Mouse (Mus musculus) cortical plate, adult 2 months (tissue): Measurements from ENCODE around the gene Slc22a1.

Experiments used
- CTCF ChIP-seq: fragments of 200-500 bp; IDR thresholded peaks from 2 replicates; pipeline ENCODE4 v1.5.1; 2011; ENCODE audit warnings: mild to moderate bottlenecking, control low read depth, low read length; ENCODE audit not compliant: insufficient read depth; ENCODE audit errors: extremely low read depth
- POLR2A ChIP-seq: fragments of 200-500 bp; IDR thresholded peaks from 2 replicates; pipeline ENCODE4 v1.6.1; 2011; ENCODE audit warnings: mild to moderate bottlenecking, low read length, control low read depth; ENCODE audit not compliant: insufficient read depth; ENCODE audit errors: extremely low read depth

DNA sequence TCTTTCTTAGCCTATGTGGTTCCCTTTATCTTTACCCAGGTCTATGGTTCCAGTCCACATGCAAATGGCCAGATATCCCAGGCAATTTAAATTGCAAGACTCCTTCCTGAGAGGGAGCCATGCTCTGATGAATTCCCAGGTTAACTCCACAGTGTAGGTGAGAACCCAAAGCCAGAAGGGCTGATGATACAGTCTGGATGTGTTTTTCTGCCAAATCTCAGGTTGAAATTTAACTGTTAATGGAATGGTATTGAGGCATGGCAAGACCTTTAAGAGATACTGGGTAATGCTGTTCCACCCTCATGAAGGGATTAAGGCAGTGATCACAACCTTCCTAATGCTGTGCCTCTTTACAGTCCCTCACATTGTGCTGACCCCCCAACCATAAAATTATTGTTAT, 2.6 kb upstream of the Slc22a1 start:
- TF ChIP-seq CTCF (no peak), POLR2A (no peak)
